Mouse (Mus musculus): ENCODE measurements at regions not wholly inside any gene's neighbourhood (a gene's known extent, or its start where the extent isn't known, plus 50 kb on each side); places are given as distances from the start of the nearest gene placed in this dataset.

GRCm38 (mm10) chr4:84050243-84050642 is 524.9 kb downstream of the Ccdc171 start:
- TF ChIP-seq CTCF (IDR thresholded peaks at IDR 0.05; ENCODE audit: extremely low read depth, insufficient read depth, insufficient read length, insufficient replicate concordance) (no peak), POLR2A (IDR thresholded peaks at IDR 0.05; ENCODE audit: low read depth, low read length) (no peak)
